Mouse (Mus musculus): Measurements from ENCODE around the gene Pdzd2.

DNA sequence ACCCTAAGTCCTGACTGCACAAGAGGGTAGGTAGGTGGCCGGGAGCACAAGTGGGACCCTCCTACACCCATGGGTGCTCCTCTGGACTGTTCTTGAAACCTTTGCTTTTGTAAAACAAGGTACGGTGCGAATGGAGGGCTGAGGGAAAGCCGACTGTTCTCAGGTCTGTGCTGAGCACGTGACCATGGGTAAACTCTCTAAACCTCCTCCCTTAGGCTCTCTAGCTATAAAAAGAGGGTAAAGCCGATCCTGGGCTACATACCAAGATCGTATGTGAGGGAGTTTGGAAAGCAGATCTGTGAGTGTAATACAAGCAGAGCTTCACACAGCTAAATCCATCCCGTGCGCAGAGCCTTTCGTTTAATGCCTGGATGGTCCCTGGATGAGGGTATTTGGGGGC, 23.4 kb upstream of the Pdzd2 start:
- TF ChIP-seq GATA1 (IDR thresholded peaks at IDR 0.05; ENCODE audit: low read length) (no peak), TAL1 (IDR thresholded peaks at IDR 0.05; ENCODE audit: low read length) (no peak)
